Mouse (Mus musculus): ENCODE results near the gene 1700019N19Rik. TPM values are rescaled to one million over a fixed set of nuclear protein-coding genes. Genes with fewer than 3 reads are reported as not detected.

The 1700019N19Rik gene
- polyA plus RNA-seq, 1 experiment from 2014 or later: 0.14 TPM

DNA sequence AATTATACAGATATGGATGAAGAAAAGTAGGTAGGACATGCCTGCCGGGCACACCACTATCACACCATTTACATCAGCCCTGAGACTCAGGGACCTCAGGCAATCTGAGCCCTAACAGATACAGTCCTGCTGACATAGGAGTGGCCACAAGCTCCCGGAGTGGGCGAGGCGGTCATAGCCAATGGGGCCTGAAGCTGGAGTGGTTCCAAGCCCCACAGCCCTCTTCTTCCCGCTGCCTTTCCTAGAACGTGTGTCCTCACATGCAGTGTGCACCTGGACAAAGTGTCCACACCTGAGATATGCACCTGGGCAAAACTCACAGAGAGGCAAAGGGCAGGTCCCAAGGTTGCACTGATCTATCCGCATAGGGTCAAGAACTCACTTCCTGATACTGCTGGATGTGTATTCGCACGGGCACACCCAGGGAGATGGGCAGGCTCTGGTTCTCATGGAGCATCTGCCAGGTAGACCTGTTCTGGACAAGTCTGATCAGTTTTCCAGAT lies 46.7 kb downstream of the 1700019N19Rik start:
- ATAC-seq (ENCODE audit: insufficient read depth, low FRiP score, low read depth): peak; percentile 57; the same call in 1 of the 2 replicates
- no peak overlapping the region for H3K27ac ChIP-seq
- H3K36me3 ChIP-seq: no peaks in the 10 kb centered on the region
- no peaks in the 10 kb centered on the region for H3K27me3 ChIP-seq (replicated peaks)
- H3K4me3 ChIP-seq (replicated peaks): no peak overlapping the region
- no peaks in the 10 kb centered on the region for H3K9me3 ChIP-seq
- WGBS: 81% methylated on average over 9 of the region's 9 CpGs
- no peaks in the 10 kb centered on the region for H3K4me1 ChIP-seq
- H3K9ac ChIP-seq: no peak overlapping the region
- H3K4me2 ChIP-seq: no peak overlapping the region

DNA sequence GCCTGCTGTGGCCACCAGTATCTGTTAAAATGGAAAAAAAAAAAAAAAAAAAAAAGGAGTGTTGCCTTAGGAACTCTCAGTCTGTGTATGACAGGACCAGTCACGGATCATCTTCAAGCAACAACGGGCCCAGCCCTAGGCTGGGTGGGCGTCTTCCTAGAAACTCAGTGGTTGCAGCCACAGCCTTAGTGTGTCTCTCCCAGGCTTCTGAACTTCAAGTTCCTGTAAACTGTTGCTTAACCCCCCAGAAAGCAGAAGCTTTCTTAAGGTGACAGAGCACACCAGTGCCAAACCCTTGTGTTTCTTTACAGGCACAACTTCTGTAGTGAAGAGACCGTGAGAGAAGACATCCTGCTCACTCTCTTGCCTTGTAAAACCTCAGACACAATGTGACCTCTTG lies 50.5 kb downstream of the 1700019N19Rik start:
- WGBS: 62% methylated on average over 4 of the region's 4 CpGs
- Histone ChIP-seq H3K9ac (no peak overlapping the region), H3K4me3 (replicated peaks) (no peak overlapping the region), H3K9me3 (no peaks in the 10 kb centered on the region), H3K27me3 (replicated peaks) (no peaks in the 10 kb centered on the region), H3K27ac (no peak overlapping the region), H3K4me2 (no peak overlapping the region), H3K36me3 (no peaks in the 10 kb centered on the region), H3K4me1 (no peaks in the 10 kb centered on the region)
- no peak for ATAC-seq (ENCODE audit: insufficient read depth, low FRiP score, low read depth)

DNA sequence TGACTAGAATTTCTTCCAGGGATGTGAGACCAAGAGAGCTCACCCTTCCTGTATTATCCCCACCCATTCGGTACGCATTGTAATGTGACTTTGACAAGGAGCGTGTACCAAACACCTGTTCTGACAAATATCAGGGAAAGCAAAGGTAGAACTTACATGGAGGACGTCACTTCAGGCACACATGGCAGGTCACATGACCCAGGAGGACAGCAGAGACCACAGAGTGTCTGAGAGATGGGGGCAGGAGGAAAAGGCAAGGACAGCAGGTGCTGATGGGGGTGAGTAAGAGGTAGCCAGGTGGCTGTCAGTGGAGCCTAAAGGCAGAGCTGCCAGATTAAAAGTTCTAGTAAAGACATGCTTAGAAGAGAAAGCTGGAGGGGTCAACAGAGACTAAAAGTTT lies 51.5 kb downstream of the 1700019N19Rik start:
- Histone ChIP-seq H3K9ac (no peak overlapping the region), H3K27me3 (replicated peaks) (no peaks in the 10 kb centered on the region), H3K4me2 (no peak overlapping the region), H3K27ac (no peak overlapping the region), H3K4me3 (replicated peaks) (no peak overlapping the region), H3K4me1 (no peaks in the 10 kb centered on the region), H3K9me3 (no peaks in the 10 kb centered on the region), H3K36me3 (no peaks in the 10 kb centered on the region)
- WGBS: 72% methylated on average over 4 of the region's 4 CpGs
- ATAC-seq (ENCODE audit: insufficient read depth, low FRiP score, low read depth): no peak

DNA sequence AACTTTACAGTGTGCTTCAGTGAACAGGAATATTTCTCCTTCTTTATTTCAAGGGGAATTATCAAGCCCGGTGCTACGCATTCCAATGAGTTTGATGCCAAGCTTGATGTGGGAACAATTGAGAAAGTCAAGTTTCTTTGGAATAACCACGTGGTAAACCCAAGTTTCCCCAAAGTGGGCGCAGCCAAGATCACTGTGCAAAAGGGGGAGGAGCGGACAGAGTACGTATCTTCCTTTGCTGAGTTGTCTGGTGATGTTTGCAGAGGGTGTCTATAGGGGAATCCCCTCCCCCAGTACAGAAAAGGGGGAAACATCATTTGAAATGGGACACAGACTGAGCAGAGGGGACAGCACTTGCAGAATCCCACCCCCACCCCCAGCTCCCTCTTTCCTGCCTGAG lies 53.2 kb downstream of the 1700019N19Rik start:
- Histone ChIP-seq H3K4me3 (replicated peaks) (no peak overlapping the region), H3K4me2 (no peak overlapping the region), H3K27ac (no peak overlapping the region), H3K4me1 (no peaks in the 10 kb centered on the region), H3K36me3 (no peaks in the 10 kb centered on the region), H3K9me3 (no peaks in the 10 kb centered on the region), H3K27me3 (replicated peaks) (no peaks in the 10 kb centered on the region), H3K9ac (no peak overlapping the region)
- ATAC-seq (ENCODE audit: insufficient read depth, low FRiP score, low read depth): no peak
- WGBS: 83% methylated on average over 6 of the region's 6 CpGs

DNA sequence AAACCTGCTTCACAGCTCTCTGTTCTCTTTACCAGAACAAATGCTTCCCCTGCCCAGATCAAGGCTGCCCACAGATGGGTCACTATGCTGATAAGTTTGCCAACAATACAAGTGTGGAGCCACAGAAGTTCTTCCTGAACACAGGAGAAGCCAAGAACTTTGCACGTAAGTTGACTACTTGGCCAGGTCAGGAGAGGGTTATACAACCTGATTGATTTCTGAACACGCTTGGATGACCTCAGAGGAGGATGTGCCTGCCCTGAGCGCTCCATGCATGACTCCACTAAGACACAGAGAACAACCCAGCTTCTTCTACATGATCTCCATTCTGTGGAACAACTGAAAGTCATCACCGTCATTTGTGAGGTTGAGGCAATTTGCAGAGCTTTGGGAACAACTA lies 56.1 kb downstream of the 1700019N19Rik start:
- no peak for ATAC-seq (ENCODE audit: insufficient read depth, low FRiP score, low read depth)

More for the DNA sequence above, 56.1 kb downstream of the 1700019N19Rik start:
- WGBS: 77% methylated on average over 4 of the region's 4 CpGs
- Histone ChIP-seq H3K27ac (no peak overlapping the region), H3K27me3 (replicated peaks) (no peaks in the 10 kb centered on the region), H3K36me3 (no peaks in the 10 kb centered on the region), H3K4me2 (no peak overlapping the region), H3K9me3 (no peaks in the 10 kb centered on the region), H3K4me3 (replicated peaks) (no peak overlapping the region), H3K9ac (no peak overlapping the region), H3K4me1 (no peaks in the 10 kb centered on the region)

Other genes starting within 250 kb of the 1700019N19Rik start
- 0.42 and 0.88 TPM in 2 replicates for gene Pnlip, start 142.0 kb downstream of the 1700019N19Rik start, polyA plus RNA-seq (2015; fragmentation: Nextera tagmentation; extraction: Ambion mirVana)
- gene Pnliprp1, start 65.6 kb downstream of the 1700019N19Rik start, polyA plus RNA-seq (2015; fragmentation: Nextera tagmentation; extraction: Ambion mirVana): 3,354 and 4,799 TPM in 2 replicates
- gene Pnliprp2, start 34.7 kb downstream of the 1700019N19Rik start, polyA plus RNA-seq (2015; fragmentation: Nextera tagmentation; extraction: Ambion mirVana): 17.6 and 18.4 TPM in 2 replicates
- gene Eno4, start 149.0 kb upstream of the 1700019N19Rik start, polyA plus RNA-seq (2015; fragmentation: Nextera tagmentation; extraction: Ambion mirVana): 0.26 and 0.63 TPM in 2 replicates
- gene Hspa12a, start 149.2 kb upstream of the 1700019N19Rik start, polyA plus RNA-seq (2015; fragmentation: Nextera tagmentation; extraction: Ambion mirVana): 5.2 and 6.0 TPM in 2 replicates